2 mouse cellular contexts compared by ENCODE assay signal in genomic region chr9:21811170-21811569, GRCm38 (mm10).
TF ChIP-seq lines count a peak whose summit lies in the region.

No protein-coding gene starts in this region.

TF ChIP-seq in CH12.LX, 34 proteins besides CTCF, POLR2A, EP300 and RAD21:
- TF ChIP-seq POLR2AphosphoS2 (IDR thresholded peaks at IDR 0.05; ENCODE audit: low read depth, low read length) (no peak), JUND (conservative IDR thresholded peaks at IDR 0.05; ENCODE audit: low read depth, low read length) (no peak), SIN3A (IDR thresholded peaks at IDR 0.05; ENCODE audit: low read length) (no peak), MEF2A (IDR thresholded peaks at IDR 0.05; ENCODE audit: borderline replicate concordance, low read depth, low read length) (no peak), ZNF384 (IDR thresholded peaks at IDR 0.05; ENCODE audit: low read depth, low read length) (0 out of 2 replicates have a peak, but pooled peaks have one; percentile 13), GABPA (IDR thresholded peaks at IDR 0.05; ENCODE audit: insufficient replicate concordance, low read depth, low read length) (no peak), RCOR1 (conservative IDR thresholded peaks at IDR 0.05; ENCODE audit: low read depth, low read length) (no peak), E2F4 (IDR thresholded peaks at IDR 0.05; ENCODE audit: insufficient replicate concordance, low read depth, low read length) (no peak)

TF ChIP-seq in MEL, 35 proteins besides CTCF, POLR2A, EP300 and RAD21:
- TF ChIP-seq TAL1 (IDR thresholded peaks at IDR 0.05; ENCODE audit: low read length) = no peak
- no peak for TF ChIP-seq UBTF (IDR thresholded peaks at IDR 0.05; ENCODE audit: borderline replicate concordance, insufficient read depth, low read depth, low read length)
- TF ChIP-seq JUND (IDR thresholded peaks at IDR 0.05; ENCODE audit: low read depth, low read length) = no peak
- no peak for TF ChIP-seq NRF1 (IDR thresholded peaks at IDR 0.05; ENCODE audit: insufficient read depth, low read depth, low read length, poor library complexity, severe bottlenecking)
- 0 out of 2 replicates have a peak, but pooled peaks have one; percentile 44 for TF ChIP-seq MXI1 (IDR thresholded peaks at IDR 0.05; ENCODE audit: low read depth, low read length)
- TF ChIP-seq USF1 (IDR thresholded peaks at IDR 0.05; ENCODE audit: low read depth, low read length) = no peak
- no peak for TF ChIP-seq CHD2 (IDR thresholded peaks at IDR 0.05; ENCODE audit: low read length)
- TF ChIP-seq TBP (IDR thresholded peaks at IDR 0.05; ENCODE audit: low read depth, low read length) = no peak
- no peak for TF ChIP-seq NELFE (IDR thresholded peaks at IDR 0.05; ENCODE audit: low read depth, low read length)
- no peak for TF ChIP-seq POLR2AphosphoS5 (IDR thresholded peaks at IDR 0.05; ENCODE audit: borderline replicate concordance, low read depth, low read length)
- no peak for TF ChIP-seq KAT2A (conservative IDR thresholded peaks at IDR 0.05; ENCODE audit: low read depth, low read length)
- TF ChIP-seq MAZ (IDR thresholded peaks at IDR 0.05; ENCODE audit: low read depth, low read length) = peak; percentile 68
- no peak for TF ChIP-seq ELF1 (IDR thresholded peaks at IDR 0.05; ENCODE audit: low read depth, low read length)
- TF ChIP-seq ZKSCAN1 (IDR thresholded peaks at IDR 0.05; ENCODE audit: low read depth, low read length) = no peak
- no peak for TF ChIP-seq ETS1 (IDR thresholded peaks at IDR 0.05; ENCODE audit: low read depth, low read length)
- peak; percentile 95 for TF ChIP-seq ZNF384 (IDR thresholded peaks at IDR 0.05; ENCODE audit: low read depth, low read length)
- TF ChIP-seq HCFC1 (IDR thresholded peaks at IDR 0.05; ENCODE audit: low read depth, low read length) = no peak
- no peak for TF ChIP-seq RCOR1 (IDR thresholded peaks at IDR 0.05; ENCODE audit: low read depth, low read length)
- TF ChIP-seq MAX (IDR thresholded peaks at IDR 0.05; ENCODE audit: low read length) = peak; percentile 45; the same call in 1 of the 2 replicates
- TF ChIP-seq POLR2AphosphoS2 (IDR thresholded peaks at IDR 0.05; ENCODE audit: low read length) = no peak
- no peak for TF ChIP-seq CHD1 (IDR thresholded peaks at IDR 0.05; ENCODE audit: low read depth, low read length)
- TF ChIP-seq ZMIZ1 (IDR thresholded peaks at IDR 0.05; ENCODE audit: low read depth, low read length) = no peak
- no peak for TF ChIP-seq E2F4 (IDR thresholded peaks at IDR 0.05; ENCODE audit: borderline replicate concordance, low read depth, low read length)
- no peak for TF ChIP-seq MYC (IDR thresholded peaks at IDR 0.05; ENCODE audit: low read depth, low read length)
- TF ChIP-seq BHLHE40 (IDR thresholded peaks at IDR 0.05; ENCODE audit: borderline replicate concordance, low read depth, low read length) = 0 out of 2 replicates have a peak, but pooled peaks have one; percentile 11
- peak; percentile 18; the same call in 1 of the 2 replicates for TF ChIP-seq ZC3H11A (IDR thresholded peaks at IDR 0.05; ENCODE audit: low read depth, low read length)
- peak; percentile 55 for TF ChIP-seq SMC3 (IDR thresholded peaks at IDR 0.05; ENCODE audit: low read depth, low read length)
